Mouse (Mus musculus) frontal cortex, postnatal 36 days (tissue): ENCODE measurements around the gene Dnah7c.
"Not testable (repeated sequence)": the region's sequence is repeated elsewhere in the genome, so short reads cannot be mapped to it uniquely, and the experiment has no call there.

Experiments used
- DNase-seq, 2 experiments: peaks; one replicate each; pipeline ENCODE4 v3.0.0; 2022; ENCODE audit warnings: low spot score in 2 of 2

Dnah7c gene

DNA sequence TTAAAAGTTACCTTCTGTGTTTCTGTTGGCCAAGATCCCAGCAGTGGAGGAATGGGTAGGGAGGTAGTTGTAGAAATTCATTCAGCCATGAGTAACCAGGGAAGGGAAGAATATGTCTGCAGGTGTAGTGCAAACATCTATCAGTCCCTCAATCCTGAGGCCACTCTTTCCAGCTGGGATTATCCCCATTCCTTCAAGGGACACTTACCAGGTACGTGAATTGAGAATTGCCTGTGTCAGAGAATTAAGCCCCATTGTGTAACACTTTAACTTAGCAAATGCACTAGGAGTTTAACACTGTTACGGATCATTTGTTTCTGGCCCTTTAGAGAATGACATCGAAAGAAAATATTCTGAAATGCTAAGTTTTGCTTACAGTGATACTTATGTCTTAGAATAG is 304.3 kb downstream of the Dnah7c start:
- DNase-seq: not testable (repeated sequence)

DNA sequence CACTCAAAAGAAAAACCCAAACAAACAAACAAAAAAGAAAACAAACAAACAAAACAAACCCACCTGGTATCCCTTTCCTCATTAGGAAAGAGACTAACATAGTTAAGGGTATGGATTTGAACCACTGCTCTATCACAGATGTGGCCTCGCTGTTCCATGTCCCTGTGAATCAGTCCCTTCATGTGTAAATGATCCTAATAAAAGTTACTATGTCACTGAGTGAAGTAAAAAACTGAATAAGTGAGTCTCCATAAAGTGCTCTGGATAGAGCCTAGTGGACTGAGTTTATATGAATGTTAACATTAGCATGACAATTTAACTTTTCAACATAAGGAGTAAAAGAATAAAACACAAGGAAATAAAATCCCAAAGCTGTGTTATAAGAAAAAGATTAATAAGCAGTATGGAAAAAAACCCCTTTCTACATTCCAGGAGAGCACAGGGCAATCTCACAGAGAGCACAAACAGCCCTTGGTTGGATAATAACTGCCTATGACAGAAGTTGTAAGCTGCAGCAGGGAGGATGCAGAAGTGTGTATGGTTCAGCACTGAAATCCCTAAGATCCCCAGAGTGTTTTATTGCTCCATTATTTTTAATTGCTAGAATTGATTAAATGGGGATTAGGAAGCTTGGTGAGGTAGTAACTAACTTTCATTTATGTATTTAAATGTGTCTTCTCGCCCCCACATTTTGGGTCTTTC is 308.2 kb downstream of the Dnah7c start:
- DNase-seq: not testable (repeated sequence)

DNA sequence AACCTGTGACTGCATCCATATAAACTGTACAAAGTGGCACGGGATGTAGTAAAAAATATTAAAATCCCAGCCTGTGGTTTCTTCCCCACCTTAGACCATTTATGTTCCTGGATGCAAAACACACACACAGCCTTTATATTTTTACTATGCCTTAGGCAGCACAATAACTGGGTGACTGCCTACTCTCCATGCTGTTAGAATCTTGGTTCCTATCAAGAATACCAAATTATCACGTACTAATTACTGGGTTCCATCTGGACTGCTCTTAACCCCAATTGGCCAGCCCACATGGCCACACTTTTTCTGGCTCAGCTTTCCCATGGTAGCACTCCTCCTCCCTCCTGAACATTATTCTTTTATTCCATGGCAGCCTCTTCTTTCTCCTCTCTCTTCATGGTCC is 309.1 kb downstream of the Dnah7c start:
- DNase-seq: not testable (repeated sequence)

DNA sequence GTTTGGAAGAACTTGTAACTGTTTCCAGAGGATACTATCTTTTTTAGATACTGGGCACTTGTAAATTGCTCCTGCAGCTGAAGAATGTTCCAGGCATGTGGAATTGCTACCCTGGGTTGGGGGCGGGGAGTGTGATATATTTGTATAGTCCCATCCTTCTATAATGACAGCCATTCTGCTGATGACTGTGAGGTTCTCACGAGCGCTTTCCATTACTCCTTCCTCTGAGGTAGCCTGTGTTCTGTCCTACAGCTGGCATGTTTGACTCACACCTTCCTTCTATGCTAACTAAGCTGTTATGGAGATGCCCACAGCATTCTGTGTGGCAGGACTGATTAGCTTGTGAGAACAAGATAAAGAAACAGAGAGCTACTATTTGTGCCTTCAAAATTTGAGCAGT is 339.2 kb downstream of the Dnah7c start:
- peak in 1 of 2 experiments; percentile 5 for DNase-seq

DNA sequence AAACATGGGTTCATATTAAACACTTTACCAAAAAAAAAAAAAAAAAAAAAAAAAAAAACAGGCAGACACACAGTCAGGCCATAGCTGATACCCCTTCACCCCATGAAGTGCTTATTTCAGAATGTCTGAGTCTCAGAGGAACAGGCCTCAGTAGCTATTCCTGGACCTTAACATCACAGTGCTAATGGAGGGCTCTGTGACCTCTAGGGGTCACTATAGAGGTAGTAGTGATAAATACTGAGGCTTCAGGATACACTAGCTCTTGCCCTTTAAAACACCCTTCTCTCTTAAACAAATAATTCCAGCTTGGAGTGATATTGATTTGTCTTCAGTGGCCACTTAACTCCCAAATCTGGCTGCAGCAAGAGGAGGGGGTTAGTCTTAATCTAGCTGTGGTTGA is 343.9 kb downstream of the Dnah7c start:
- not testable (repeated sequence) for DNase-seq

DNA sequence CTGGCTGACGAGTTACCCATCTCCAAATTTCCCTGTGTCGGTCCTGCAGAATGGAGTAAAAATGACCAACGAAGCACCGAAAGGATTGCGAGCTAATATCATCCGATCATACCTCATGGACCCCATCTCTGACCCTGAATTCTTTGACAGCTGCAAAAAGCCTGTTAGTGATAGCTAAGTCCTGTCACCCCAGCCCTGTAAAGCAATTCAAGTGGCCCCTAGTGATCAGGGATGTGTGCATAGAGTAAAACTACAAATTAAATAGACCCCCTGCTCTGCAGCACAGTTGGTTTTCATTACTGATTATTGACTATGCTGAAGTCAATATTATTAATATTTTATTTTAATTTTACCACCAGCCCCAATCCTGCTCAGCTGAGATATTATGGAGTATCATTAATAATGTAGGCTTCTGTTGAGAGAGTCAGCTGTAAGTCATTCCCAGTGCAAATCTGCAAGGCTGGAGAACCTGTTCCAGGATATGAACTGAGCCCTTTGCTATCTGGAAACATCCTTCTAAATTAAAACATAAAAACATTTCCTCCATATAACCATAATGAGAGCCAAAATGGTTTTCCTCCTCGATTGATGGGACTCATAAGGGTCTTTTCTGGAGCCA is 344.8 kb downstream of the Dnah7c start:
- DNase-seq: not testable (repeated sequence)

DNA sequence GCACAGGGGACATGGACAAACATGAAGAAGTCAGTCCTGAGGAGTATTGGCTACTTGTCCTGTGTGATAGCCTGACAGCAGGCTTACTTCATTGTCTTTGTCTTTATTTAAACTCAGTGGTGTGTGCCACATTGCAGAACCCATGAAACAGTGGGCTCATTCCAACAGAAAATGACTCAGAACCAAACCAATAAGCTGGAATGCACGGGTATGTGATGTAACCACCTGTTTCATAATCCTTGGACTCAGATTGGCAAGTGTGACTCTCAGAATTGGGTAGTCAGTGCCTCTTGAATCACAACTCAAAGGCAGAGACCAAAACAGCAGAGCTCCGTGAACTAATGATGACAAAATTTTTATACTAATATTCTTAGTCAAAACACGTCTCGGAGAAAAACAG is 356.8 kb downstream of the Dnah7c start:
- not testable (repeated sequence) for DNase-seq

DNA sequence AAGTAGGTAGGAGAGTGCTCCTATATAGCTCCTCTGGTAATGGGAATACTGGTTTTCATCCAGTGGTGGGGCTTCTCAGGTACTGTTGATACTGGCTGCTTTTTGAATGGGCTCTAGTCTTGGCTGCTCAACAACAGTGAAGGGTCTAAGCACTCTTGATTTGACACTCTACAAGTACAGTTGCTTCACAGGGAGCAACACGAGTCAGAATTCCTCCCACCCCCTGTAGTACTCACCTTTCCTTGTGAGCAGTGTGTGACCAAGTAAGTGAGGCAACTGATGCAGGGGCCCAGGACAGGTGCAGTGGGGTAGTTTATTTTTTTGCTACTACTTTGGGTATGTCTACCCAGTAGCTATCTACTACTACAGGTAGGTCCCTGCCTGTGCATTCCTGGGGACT is 379.7 kb downstream of the Dnah7c start:
- DNase-seq: no peak

DNA sequence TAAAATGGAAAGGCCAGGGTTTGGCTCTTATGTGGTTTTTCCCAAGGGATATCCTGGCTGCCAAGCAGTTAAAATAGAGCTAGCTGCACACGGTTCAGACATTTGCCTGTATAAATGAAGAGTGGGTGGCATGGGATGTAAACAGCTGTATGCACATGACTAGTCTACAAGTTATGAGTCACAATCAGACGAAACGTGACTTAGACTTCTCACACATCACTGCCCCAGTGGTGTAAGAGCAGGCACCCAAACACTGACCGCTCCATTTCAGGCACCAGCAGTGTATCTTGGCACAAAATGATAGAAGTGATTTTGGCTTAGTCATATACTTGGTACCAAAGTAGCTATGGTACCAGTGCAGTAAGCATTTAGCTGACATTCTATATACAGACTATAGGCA is 383.2 kb downstream of the Dnah7c start:
- DNase-seq: peak; percentile 8 to 19

DNA sequence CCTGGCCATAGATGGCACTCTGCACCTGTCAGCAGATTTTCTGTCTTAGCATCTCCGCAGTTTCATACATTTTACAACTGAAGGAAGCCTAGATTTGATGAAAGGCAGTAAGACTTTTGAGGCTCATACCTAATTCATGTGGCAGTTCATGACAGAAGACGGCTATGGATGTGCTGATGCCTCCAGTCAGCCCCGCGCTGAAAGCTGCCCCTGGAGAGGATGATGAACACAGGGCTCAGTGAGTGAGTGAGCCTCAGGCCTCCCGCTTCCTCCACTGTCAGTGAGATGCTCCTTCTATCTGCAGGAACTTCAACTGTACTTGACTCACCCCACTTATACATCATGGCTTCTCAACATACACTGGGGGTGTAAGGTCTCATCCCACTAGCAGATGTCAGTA is 392.5 kb downstream of the Dnah7c start:
- DNase-seq: no peak

DNA sequence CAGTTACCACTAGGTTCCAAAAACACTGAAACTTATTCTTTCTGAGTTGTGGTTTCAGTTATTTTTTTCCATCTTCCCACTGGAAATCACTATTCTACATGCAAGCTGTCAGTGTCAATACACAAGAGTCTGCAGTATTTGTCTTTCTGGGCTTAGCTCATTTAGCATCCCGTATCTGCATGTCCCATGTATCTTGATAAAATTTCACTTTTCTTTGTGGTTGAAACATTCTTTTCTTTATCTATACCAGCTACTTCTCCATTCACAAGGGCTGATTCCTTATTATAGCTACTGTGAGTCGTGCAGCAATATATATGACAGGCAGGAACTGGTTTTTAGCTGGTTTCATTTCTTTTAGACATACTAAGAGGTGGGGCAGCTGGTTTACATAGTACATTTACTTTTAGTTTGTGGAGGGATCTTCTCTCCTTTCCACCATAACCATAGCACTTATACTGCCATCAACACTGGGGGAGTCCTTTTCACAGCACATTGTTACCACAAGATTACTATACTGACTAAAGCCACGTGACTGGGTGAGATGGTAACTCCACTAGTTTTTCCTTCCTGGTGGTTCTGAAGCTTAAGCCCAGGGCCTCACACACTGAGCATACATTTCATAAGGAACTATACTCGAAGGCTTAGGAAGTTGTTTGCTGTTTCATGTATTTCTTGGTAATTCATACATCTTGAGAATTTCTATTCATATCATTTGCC is 397.0 kb downstream of the Dnah7c start:
- DNase-seq: no peak

DNA sequence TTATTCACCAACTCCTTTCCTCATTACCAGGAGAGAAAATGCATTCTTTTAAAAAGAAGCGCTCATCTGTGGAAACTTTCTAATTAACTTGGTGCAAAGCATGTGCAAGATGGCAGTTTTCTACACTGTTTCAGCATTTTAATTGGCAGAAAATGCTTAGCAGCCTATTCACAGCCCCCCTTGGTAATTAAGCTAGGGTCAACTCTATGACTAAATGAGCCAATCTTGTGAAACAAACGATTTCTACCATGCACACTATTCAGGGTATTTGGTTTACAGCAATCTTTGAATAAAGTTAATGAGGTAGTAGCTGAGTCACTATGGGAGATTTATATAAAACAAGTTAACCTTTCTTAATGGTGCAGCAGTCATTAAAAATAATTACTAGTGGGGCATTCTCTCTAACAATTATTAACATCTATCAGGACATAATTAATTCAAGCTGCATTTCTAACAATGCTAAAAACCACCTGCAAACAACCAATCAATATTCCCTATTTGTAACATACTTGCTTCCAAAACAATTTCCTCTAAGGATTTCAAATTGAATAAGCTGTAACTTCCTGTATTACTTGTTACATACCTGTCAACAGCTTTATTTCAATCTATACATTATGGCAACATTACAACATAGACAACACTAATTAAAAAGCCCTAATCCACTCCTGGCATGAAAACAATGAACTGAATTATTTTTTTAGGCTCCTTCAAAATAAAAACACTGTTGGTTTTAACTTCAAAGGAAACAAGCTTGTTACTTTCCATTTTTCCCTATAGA is 404.9 kb downstream of the Dnah7c start:
- DNase-seq: no peak

DNA sequence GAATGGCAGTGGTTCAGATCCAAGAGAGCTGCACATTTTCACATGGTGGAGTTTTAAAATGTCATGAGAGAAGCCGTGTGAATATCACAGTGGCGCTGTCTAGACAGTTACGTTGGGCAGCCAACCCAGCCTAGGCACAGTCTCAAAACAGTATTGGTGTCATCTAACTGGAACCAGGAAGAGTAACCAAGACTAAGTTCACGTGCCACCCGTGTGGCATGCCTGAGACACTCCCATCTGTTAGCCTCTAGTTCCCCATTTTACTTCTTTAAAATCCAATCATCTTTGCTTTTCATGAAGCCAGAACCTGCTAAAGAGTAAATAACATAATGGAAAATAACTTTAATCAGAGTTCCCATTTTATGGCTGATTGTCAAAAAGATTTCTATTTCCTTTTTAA is 406.5 kb downstream of the Dnah7c start:
- no peak for DNase-seq

DNA sequence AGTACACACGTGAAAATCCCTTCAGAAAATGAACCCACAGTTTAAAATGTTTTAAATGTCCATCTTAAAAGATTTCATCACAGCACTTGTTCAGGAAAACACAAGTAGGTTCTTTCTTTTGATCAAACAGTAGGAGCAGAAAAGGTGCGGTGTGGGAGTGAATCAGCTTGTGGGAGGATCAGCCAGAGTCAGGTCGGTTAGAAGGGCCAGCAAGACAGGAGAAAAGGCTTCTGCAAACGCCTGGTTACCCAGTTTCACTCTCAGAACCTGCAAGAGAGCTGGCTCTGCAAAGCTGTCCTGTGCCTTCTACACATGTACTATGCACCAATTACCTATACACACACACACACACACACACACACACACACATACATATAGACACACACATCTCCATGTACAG is 418.0 kb downstream of the Dnah7c start:
- no peak for DNase-seq

DNA sequence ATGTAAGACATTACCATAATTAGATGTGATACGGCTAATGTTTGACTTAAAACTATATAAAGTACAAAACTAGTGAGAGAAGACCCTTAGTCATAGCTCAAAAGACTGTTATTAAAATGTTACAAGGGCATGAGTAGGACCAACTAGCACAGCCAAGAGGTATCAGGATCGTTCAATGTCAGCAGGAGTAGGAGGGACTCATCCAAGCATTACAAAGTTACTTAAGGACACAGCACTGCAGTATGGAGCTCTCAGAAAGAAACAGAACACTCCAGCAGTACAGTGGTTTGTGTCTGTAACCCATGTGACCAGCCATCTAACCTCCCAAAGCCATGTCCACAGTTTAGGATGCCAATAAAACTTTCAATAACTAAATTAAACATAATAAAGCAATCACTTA is 418.9 kb downstream of the Dnah7c start:
- no peak for DNase-seq

DNA sequence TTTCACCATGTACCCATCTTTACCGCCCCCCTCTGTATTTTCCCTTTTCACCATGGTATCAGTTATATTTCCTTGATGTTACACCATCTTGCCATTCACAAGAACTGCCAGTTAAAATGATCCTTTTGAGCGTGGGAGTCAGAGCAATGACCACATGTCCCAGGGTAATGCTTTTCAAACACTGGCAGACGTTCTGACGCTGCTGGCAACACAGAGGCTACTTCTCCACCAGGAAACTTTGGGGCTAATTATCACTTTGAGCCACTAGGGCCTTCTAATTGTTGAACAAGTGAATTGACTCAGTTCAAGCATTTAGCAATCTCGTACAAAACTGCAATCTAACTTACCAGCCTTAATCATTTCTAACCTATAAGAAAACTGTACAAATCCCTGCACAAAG is 419.8 kb downstream of the Dnah7c start:
- DNase-seq: no peak

DNA sequence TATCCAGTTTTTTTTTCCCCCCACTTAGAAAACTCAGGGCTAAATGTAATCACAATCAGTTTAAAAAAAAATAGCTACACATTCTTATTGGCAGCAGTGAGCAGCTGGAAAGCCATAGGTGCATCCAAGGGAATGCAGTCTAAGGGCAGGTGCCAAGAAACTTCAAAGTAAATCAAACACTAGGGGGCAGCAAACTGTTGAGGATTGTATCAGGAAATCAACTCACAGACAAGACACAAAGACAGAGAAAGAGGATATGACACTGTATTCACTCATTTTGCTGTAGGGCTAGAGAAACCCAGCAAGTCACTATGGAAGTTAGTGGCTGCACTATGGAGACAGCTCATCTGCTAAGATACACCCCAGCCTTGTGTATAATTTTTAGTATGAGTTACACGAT is 424.4 kb downstream of the Dnah7c start:
- peak; percentile 34 to 87 for DNase-seq

DNA sequence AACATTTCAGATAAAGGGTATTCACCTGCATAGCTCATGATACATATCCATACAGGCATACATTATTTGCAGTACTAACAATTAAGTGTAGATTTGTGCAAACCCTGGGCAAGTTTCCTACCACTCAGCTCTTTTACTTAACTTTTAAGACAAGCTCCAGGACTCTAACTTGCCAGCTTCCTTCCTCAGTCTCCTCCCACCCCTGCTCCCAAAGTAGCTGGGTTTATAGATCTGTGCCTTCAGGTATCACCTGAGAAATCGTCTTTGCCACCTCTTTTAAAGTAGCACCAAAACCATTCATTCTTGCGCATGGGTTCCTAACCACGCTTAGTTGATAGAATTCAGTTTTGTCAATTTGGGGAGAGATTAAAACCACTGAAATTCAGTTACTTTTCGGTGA is 426.2 kb downstream of the Dnah7c start:
- no peak for DNase-seq

DNA sequence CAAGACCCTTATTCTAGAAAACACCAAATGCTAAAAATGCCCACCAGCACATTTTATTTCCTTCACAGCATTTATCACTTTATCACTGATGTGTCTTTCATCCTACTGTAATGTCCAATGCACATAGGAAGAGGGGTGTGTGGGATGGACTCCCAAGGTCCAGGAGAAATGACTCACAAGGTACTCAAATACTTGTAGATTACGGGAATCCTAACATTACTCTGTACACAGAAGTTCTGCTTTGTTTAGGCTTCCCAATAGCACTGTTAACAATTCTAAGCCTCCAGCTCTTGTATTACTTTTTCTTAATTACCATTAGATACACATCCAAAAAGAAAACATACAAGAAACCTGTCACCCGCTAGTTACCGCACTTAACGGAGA is 426.8 kb downstream of the Dnah7c start:
- DNase-seq: no peak

DNA sequence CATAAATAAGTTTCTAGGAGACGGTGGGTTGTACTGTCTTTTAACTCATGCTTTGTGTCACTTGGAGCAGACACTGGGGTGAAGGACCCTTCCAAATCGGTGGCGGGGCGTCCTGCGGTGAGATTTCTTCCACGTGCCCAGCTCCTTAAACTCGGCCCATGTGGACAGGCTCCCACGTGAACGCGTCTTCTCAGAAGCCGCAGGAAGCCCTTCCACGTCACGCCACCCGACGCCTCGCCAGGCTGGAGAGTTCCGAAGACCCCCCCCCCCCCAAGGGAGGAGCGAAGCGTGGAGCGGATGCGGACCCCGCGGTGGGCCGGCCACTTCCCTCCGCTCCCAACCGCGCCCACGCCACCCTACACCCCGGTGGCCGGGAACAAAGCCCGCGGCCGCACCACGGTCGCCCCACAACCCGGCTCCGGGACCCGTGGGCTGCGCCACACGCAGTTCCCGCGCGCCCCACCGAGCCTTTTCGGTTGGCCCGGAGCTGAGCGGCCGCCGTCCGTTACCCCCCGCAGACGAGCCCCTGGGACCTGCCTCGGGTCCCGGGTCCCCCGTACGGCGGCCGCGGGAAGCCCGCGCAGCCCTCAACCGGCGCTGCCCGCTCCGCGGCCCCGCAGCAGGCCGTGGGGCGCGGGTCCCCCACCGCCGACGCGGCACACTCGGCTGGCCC is 427.3 kb downstream of the Dnah7c start:
- peak; percentile 57 to 70 for DNase-seq

DNA sequence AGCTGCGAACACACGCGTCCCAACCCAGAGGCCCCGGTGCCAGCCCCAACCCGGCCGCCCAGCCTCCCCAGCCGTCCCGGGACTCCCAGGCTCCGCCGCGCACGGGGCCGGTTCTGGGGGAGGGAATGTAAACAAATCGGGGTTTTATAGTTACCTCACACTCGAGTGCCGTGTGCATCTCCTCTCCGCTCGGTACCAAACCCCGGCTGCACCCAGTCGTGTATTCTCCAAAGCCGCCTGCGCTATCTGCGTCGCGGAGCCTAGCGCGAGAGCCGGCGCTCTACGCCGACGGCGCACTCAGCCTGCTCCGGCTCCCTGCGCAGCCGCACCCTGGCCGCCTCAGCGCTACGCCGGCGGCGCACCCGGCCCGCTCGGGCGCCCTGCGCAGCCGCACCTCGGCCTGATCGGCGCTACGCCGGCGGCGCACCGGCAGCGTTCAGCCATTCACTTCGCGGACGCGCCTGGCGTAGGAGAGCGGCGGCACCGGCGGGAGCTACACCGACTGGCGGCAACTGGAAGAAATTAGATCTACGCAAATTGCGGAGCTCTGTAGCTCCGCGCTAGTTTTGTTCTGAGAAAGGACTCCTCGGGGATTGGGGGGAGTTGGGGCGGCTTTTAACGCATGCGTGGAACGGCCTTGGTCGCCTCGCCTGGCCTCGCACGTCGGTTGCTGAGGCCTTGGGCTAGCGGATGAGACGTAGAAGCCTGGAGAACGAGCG is 428.1 kb downstream of the Dnah7c start:
- peak; percentile 98 to 99 for DNase-seq
